Mouse (Mus musculus) heart, postnatal 0 days (tissue): Measurements from ENCODE around the gene Stmn3.

ENCODE experiments used
- CTCF ChIP-seq: IDR thresholded peaks from 2 replicates; pipeline ENCODE4 v1.5.1; 2016; ENCODE audit warnings: antibody characterized with exemption, control low read depth, low read depth
- EP300 ChIP-seq: IDR thresholded peaks from 2 replicates; pipeline ENCODE4 v1.6.1; 2016; ENCODE audit warnings: antibody characterized with exemption, low read depth

DNA sequence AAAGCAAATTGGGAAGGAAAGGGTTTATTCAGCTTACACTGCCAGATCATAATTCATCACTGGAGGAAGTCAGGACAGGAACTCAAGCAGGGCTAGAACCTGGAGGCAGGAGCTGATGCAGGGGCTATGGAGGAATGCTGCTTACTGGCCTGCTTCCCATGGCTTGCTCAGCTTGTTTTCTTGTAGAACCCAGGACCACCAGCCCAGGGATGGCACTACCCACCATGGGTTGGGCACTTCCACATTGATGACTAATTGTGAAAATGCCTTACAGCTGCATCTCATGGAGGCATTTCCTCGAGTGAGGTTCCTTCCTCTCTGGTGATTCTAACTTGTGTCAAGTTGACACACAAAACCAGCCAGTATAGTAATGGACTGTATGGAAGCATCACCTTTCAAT is 23.4 kb downstream of the Stmn3 start:
- TF ChIP-seq EP300 = no peak
- TF ChIP-seq CTCF = no peak
